Mouse (Mus musculus) limb, embryonic 11.5 days (tissue): ENCODE measurements around the gene Prima1. TPM values are rescaled to one million over a fixed set of nuclear protein-coding genes. Genes with fewer than 3 reads are reported as not detected.

Experiments used
- ATAC-seq: fragments of 200-750 bp; cut with Nextera tagmentation; 2 replicates; pipeline ENCODE4 v1.8.0; 2017; ENCODE audit warnings: low read depth; ENCODE audit not compliant: insufficient number of reproducible peaks, low FRiP score, low TSS enrichment
- DNase-seq: peaks from one replicate; pipeline ENCODE4 v3.0.0-alpha.2; 2015; ENCODE audit warnings: low spot score
- H3K27ac ChIP-seq: fragments of 300-500 bp; sonication (generic); replicated peaks from 2 replicates; pipeline ENCODE4 v1.5.1; 2014; ENCODE audit warnings: low read depth, mild to moderate bottlenecking, low read length
- H3K27me3 ChIP-seq: fragments of 300-500 bp; sonication (generic); 2 replicates; pipeline ENCODE4 v1.6.1; 2014; ENCODE audit warnings: mild to moderate bottlenecking, low read length, mixed read lengths; ENCODE audit not compliant: control insufficient read depth, insufficient read depth
- H3K36me3 ChIP-seq: fragments of 300-500 bp; sonication (generic); 2 replicates; pipeline ENCODE4 v1.6.1; 2014; ENCODE audit warnings: mild to moderate bottlenecking, low read length, moderate library complexity, mixed read lengths; ENCODE audit not compliant: control insufficient read depth, insufficient read depth
- H3K4me1 ChIP-seq: fragments of 300-500 bp; sonication (generic); 2 replicates; pipeline ENCODE4 v1.6.1; 2014; ENCODE audit warnings: low read length, mixed read lengths; ENCODE audit not compliant: control insufficient read depth, insufficient read depth
- H3K4me2 ChIP-seq: fragments of 300-500 bp; sonication (generic); 2 replicates; pipeline ENCODE4 v1.6.1; 2014; ENCODE audit warnings: low read depth, mild to moderate bottlenecking, moderate library complexity; ENCODE audit not compliant: severe bottlenecking
- H3K4me3 ChIP-seq: fragments of 300-500 bp; sonication (generic); 2 replicates; pipeline ENCODE4 v1.5.1; 2014; ENCODE audit warnings: low read depth, low read length
- H3K9ac ChIP-seq: fragments of 300-500 bp; sonication (generic); 2 replicates; pipeline ENCODE4 v1.6.1; 2014; ENCODE audit warnings: mild to moderate bottlenecking, low read length
- H3K9me3 ChIP-seq: fragments of 300-500 bp; sonication (generic); 2 replicates; pipeline ENCODE4 v1.6.1; 2016; ENCODE audit warnings: low read length; ENCODE audit not compliant: control insufficient read depth
- WGBS: fragments of 180-500 bp; shearing (Covaris S2); extraction: QIAGEN DNeasy Blood & Tissue Kit; methylation state at CpG from one replicate; pipeline ENCODE4 v1.1.7; 2014; 5-methylcytosine and 5-hydroxymethylcytosine counted together
- polyA plus RNA-seq: library from polyadenylated mRNA; unstranded; fragments of >200 nt; fragmentation: Nextera tagmentation; extraction: Ambion mirVana; gene quantifications from 2 replicates; pipeline ENCODE4 v1.2.1, GENCODE M21; 2014

Gene Prima1
- polyA plus RNA-seq, 1 experiment from 2014 or later, result 0.16 TPM

DNA sequence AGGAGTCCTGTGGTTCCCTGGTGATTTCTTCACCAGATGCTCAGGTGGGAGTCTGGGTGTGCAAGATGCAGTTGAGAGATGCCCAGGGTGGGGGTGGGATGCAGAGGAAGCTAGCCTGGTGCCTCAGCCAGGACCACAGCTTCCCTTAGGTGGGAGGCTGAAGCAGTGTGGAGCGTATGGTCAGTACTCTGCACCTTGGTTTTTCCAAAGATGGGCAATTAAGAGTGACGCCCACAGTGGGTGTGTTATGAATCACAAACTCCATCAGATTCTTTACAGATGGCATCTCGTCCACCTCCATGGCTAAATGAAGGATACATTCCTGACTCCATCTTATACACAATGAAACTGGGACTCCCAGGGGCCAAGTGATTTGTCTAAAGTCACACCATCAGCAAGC lies 30.2 kb upstream of the Prima1 start:
- H3K27me3 ChIP-seq, result no peaks in the 10 kb centered on the region
- H3K9ac ChIP-seq, result no peak overlapping the region
- ATAC-seq (no peak), DNase-seq (no peak)
- WGBS, result 82% methylated on average over 3 of the region's 3 CpGs
- H3K4me1 ChIP-seq, result peaks cover 5% of the 10 kb centered on the region; the same call in 1 of the 2 replicates
- H3K9me3 ChIP-seq, result no peaks in the 10 kb centered on the region
- H3K4me2 ChIP-seq, result no peak overlapping the region
- H3K36me3 ChIP-seq, result no peaks in the 10 kb centered on the region
- H3K27ac ChIP-seq, result no peak overlapping the region
- H3K4me3 ChIP-seq, result no peak overlapping the region

DNA sequence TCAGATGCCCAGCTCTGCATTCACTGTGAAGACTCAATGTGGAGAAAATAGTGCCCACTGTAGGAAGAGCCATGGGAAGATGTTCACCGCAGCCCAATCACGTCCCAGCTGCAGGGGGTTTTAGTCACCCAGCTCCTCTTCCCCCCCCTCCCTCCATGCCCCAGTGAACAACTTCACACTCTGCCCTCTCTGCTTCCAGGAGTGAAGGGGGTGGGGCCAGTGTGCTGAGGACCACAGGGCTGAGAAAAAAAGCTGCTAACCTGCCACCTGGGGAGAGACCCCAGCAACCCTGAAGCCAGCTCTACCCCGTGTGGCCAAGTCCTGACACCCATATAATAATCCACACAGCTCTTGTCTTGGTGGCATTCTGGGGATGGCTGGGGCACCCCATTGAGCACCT lies 24.7 kb upstream of the Prima1 start:
- Histone ChIP-seq H3K27me3 (no peaks in the 10 kb centered on the region), H3K27ac (no peak overlapping the region), H3K9me3 (no peaks in the 10 kb centered on the region), H3K4me2 (no peak overlapping the region), H3K9ac (no peak overlapping the region), H3K4me1 (peaks cover 5% of the 10 kb centered on the region; the same call in 1 of the 2 replicates), H3K4me3 (no peak overlapping the region), H3K36me3 (no peaks in the 10 kb centered on the region)
- 21% methylated on average over 3 of the region's 3 CpGs for WGBS
- DNase-seq, result no peak
- ATAC-seq, result no peak

DNA sequence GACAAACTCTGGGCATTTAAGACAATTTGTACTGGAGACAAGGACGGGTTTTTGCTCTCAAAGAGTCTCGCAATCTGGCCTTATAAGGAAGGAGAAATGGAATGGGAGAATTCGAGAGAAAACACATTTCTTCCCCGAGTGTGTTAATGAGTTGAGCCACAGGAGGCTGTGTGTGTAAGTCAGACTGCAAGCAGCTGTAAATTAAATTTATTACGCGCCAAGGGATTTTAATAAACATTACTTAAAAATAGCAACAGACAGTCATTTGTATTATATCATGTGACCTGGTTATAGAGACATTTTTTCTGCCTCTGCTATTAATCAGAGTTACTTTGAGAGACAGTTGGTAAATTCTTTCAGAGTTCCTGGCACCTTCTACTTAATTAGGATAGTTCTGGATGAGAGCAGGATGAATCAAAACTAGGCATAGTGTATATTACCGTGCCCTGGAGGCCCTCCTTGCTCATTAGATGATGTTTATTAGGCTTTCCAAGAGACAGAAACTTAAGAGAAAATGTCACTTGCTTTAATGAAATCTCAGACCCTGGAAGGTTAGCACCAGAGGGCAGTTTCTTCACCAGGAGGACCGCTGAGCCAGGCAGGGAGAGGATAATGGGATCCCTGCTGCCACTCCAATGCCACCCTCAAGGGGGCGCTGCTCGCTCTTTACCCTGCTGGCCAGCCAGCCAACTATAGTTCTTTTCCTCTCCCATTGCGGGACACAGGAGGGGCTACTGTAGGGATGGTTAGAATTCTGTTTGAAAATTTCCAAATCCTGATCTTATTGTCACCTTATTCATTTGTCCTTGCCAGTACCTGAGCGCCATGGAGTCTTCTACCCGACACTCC lies 20.3 kb upstream of the Prima1 start:
- Histone ChIP-seq H3K27ac (no peak overlapping the region), H3K4me3 (no peak overlapping the region), H3K36me3 (no peaks in the 10 kb centered on the region), H3K4me2 (no peak overlapping the region), H3K4me1 (no peaks in the 10 kb centered on the region), H3K9ac (no peak overlapping the region), H3K9me3 (no peaks in the 10 kb centered on the region), H3K27me3 (no peaks in the 10 kb centered on the region)
- WGBS, result 52% methylated on average over 13 of the region's 13 CpGs
- no peak for ATAC-seq
- DNase-seq, result peak; percentile 41

DNA sequence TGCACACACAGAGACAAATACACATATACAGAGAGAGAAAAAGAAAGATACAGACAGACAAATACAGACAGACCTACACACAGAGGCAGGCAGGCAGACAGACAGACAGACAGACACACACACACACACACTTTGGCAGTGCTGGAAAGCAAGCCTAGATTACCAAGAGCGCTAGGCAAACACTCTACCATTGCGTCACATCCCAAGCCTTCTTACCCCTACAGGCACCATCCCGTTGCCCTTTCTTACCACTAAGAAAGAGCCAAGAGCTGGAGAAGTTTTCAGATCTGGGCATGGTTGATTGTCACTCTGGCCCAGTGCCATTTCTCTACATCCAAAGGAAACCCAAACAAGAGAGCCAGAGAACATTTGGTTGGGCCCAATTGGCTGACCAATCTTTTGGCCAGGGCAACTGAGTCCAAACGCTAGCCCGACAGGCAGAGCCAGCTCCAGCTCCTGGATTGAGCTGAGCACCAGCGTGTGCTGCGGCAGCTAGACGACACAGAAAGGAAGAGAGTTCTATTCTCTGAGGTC lies 11.0 kb upstream of the Prima1 start:
- H3K4me1 ChIP-seq, result no peaks in the 10 kb centered on the region
- H3K27me3 ChIP-seq, result no peaks in the 10 kb centered on the region
- no peak for DNase-seq
- no peaks in the 10 kb centered on the region for H3K9me3 ChIP-seq
- no peak overlapping the region for H3K4me3 ChIP-seq
- H3K36me3 ChIP-seq, result no peaks in the 10 kb centered on the region
- no peak overlapping the region for H3K4me2 ChIP-seq
- ATAC-seq, result no peak
- no peak overlapping the region for H3K9ac ChIP-seq
- 92% methylated on average over 8 of the region's 8 CpGs for WGBS
- no peak overlapping the region for H3K27ac ChIP-seq

DNA sequence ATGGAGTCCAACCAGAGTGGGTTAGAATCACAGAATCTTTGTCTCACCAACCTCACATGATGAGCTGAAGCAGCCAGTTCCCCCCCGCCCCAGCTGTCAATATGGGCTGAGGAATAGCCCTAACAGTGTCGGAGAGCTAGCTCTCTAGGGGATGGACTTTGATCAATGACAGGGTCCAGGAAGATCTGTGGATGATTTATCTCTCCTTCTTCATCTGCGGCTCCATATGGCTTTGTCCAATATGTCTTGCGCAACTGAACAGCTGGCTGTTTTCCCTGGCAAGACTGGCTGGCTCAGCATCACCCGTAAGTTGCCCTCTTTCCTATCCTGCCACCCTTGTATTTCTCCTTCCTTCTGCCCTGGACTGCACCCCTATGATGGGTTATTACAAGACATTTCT lies 9.2 kb upstream of the Prima1 start:
- no peak for ATAC-seq
- Histone ChIP-seq H3K27me3 (no peaks in the 10 kb centered on the region), H3K4me2 (no peak overlapping the region), H3K9ac (no peak overlapping the region), H3K4me3 (no peak overlapping the region), H3K4me1 (no peaks in the 10 kb centered on the region), H3K36me3 (no peaks in the 10 kb centered on the region), H3K9me3 (no peaks in the 10 kb centered on the region), H3K27ac (no peak overlapping the region)
- 83% methylated on average over 5 of the region's 5 CpGs for WGBS
- DNase-seq, result no peak

DNA sequence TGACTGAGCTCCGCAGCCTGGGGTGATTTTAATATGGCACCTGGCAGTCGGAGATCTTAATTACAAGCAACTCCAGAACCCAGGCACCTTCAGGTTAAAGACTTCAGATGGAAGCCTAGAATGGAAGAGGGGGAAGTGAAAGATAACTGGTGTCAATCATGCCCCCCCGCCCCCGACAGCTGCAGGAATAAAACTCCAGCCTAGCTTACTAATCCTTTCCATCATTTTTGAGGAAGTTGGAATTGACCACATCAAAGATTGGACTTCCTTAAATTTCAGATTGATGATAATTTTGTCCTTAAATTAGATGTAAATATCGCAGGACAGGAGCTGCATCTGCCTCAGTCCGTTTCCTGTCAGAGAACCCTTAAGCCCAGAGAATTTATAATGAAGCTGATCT lies 8.4 kb upstream of the Prima1 start:
- no peaks in the 10 kb centered on the region for H3K36me3 ChIP-seq
- no peaks in the 10 kb centered on the region for H3K27me3 ChIP-seq
- H3K9me3 ChIP-seq, result no peaks in the 10 kb centered on the region
- no peak for DNase-seq
- no peak for ATAC-seq
- no peak overlapping the region for H3K27ac ChIP-seq
- 78% methylated on average over 6 of the region's 6 CpGs for WGBS
- no peak overlapping the region for H3K4me2 ChIP-seq
- H3K9ac ChIP-seq, result no peak overlapping the region
- no peak overlapping the region for H3K4me3 ChIP-seq
- no peaks in the 10 kb centered on the region for H3K4me1 ChIP-seq

DNA sequence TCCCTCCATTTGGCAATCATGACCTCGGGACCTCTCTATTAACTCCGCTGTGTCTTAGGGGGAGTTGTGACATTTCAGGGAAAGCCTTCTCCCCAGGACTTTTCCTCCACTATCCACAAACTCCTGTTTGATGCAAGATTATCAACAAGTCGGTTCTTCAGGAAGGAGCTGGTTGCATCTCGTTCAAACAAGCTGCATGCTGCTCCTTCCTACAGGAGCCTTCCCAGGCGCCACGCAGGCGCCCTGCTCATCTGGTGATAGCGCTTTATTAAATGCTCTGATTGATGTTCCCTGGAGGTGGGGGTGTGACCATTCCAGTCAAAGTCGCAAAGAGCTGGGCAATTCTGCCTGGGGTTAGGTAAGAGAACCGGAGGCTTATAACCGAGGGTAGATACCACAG lies 1.1 kb upstream of the Prima1 start:
- peak overlapping the region; percentile 60; the same call in 1 of the 2 replicates for H3K4me3 ChIP-seq
- 4% methylated on average over 11 of the region's 11 CpGs for WGBS
- H3K4me1 ChIP-seq, result peaks cover 3% of the 10 kb centered on the region; the same call in 1 of the 2 replicates
- H3K36me3 ChIP-seq, result no peaks in the 10 kb centered on the region
- H3K4me2 ChIP-seq, result peak overlapping the region; percentile 92; the same call in 1 of the 2 replicates
- no peak for DNase-seq
- no peaks in the 10 kb centered on the region for H3K9me3 ChIP-seq
- peaks cover 20% of the 10 kb centered on the region for H3K27me3 ChIP-seq
- H3K9ac ChIP-seq, result no peak overlapping the region
- H3K27ac ChIP-seq, result no peak overlapping the region
- no peak for ATAC-seq

DNA sequence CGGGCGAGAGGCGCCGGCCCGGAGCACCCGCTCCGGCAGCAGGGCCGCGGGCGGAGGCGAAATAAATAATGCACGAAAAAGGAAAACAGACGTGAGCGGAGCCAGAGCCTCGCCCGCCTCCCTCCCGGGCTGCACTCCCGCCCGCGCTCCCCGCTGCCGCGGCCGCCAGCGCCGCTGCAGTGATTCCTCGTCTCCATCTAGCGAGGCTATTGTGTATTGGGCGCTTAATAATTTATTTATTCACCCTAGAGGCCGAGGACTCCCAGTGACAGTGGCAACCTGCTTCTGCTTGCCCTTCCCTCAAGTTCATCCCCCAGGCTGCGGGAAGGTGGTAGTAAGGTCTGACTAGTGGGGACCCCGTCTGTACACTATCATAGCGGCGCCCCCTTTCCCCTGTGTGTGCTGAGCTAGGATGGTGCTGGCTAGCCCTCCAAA lies 658 bp upstream of the Prima1 start:
- DNase-seq (peak; percentile 65), ATAC-seq (peak; percentile 53; the same call in 1 of the 2 replicates)
- Histone ChIP-seq H3K4me1 (peaks cover 3% of the 10 kb centered on the region; the same call in 1 of the 2 replicates), H3K4me2 (peak overlapping the region; percentile 92), H3K27ac (no peak overlapping the region; the same call in 1 of the 2 replicates), H3K27me3 (peaks cover 20% of the 10 kb centered on the region), H3K9ac (peak overlapping the region; percentile 77), H3K36me3 (no peaks in the 10 kb centered on the region), H3K9me3 (no peaks in the 10 kb centered on the region), H3K4me3 (peak overlapping the region; percentile 60)
- 0% methylated on average over 33 of the region's 34 CpGs for WGBS
